Mouse (Mus musculus) kidney, postnatal 0 days (tissue): Measurements from ENCODE around the gene Nedd9. TPM values are rescaled to one million over a fixed set of nuclear protein-coding genes. Genes with fewer than 3 reads are reported as not detected.

Source experiments
- ATAC-seq: fragments of 200-750 bp; cut with Nextera tagmentation; replicated peaks from 2 replicates; pipeline ENCODE4 v1.8.0; 2017; ENCODE audit warnings: low read depth, moderate number of reproducible peaks, moderate TSS enrichment, moderate library complexity; ENCODE audit not compliant: low FRiP score
- DNase-seq: peaks from one replicate; pipeline ENCODE4 v3.0.0-alpha.2; 2016; ENCODE audit warnings: low spot score
- H3K27ac ChIP-seq: fragments of 300-500 bp; sonication (generic); 2 replicates; pipeline ENCODE4 v1.5.1; 2014; ENCODE audit warnings: mild to moderate bottlenecking
- H3K27me3 ChIP-seq: fragments of 300-500 bp; sonication (generic); 2 replicates; pipeline ENCODE4 v1.6.1; 2014; ENCODE audit warnings: low read length, mixed read lengths; ENCODE audit not compliant: insufficient read depth
- H3K36me3 ChIP-seq: fragments of 300-500 bp; sonication (generic); 2 replicates; pipeline ENCODE4 v1.6.1; 2014; ENCODE audit warnings: low read length, mixed read lengths; ENCODE audit not compliant: insufficient read depth
- H3K4me1 ChIP-seq: fragments of 300-500 bp; sonication (generic); replicated peaks from 2 replicates; pipeline ENCODE4 v1.6.1; 2014; ENCODE audit warnings: antibody characterized with exemption, low read length, mixed read lengths; ENCODE audit not compliant: insufficient read depth
- H3K4me2 ChIP-seq: fragments of 300-500 bp; sonication (generic); 2 replicates; pipeline ENCODE4 v1.6.1; 2014; ENCODE audit warnings: mild to moderate bottlenecking, low read length, moderate library complexity, mixed read lengths
- H3K4me3 ChIP-seq: fragments of 300-500 bp; sonication (generic); replicated peaks from 2 replicates; pipeline ENCODE4 v1.5.1; 2014; ENCODE audit warnings: low read depth, low read length
- H3K9ac ChIP-seq: fragments of 300-500 bp; sonication (generic); 2 replicates; pipeline ENCODE4 v1.6.1; 2014; ENCODE audit warnings: low read depth, low read length
- H3K9me3 ChIP-seq: fragments of 300-500 bp; sonication (generic); replicated peaks from 2 replicates; pipeline ENCODE4 v1.6.1; 2016; ENCODE audit warnings: low read length, inconsistent platforms, mixed read lengths
- CTCF ChIP-seq: IDR thresholded peaks from 2 replicates; pipeline ENCODE4 v1.5.1; 2016; ENCODE audit warnings: antibody characterized with exemption, low read depth, mild to moderate bottlenecking, moderate library complexity
- WGBS: fragments of 180-500 bp; shearing (Covaris S2); extraction: QIAGEN DNeasy Blood & Tissue Kit; methylation state at CpG from one replicate; pipeline ENCODE4 v1.1.7; 2014; 5-methylcytosine and 5-hydroxymethylcytosine counted together
- polyA plus RNA-seq: library from polyadenylated mRNA; unstranded; fragments of >200 nt; fragmentation: Nextera tagmentation; extraction: Ambion mirVana; gene quantifications from 2 replicates; pipeline ENCODE4 v1.2.1, GENCODE M21; 2015

Gene Nedd9
- polyA plus RNA-seq, 1 experiment from 2014 or later = 27.3 TPM

GRCm38 (mm10) chr13:41328481-41328880, 158.7 kb downstream of the Nedd9 start:
- TF ChIP-seq CTCF = no peak
- no peaks in the 10 kb centered on the region for H3K9me3 ChIP-seq
- H3K27ac ChIP-seq = no peak overlapping the region
- DNase-seq (no peak), ATAC-seq (no peak)
- H3K27me3 ChIP-seq = no peaks in the 10 kb centered on the region
- H3K4me2 ChIP-seq = no peak overlapping the region
- H3K4me3 ChIP-seq = no peak overlapping the region
- H3K36me3 ChIP-seq = 0 out of 2 replicates have a peak, but pooled peaks cover 6% of the 10 kb centered on the region
- H3K4me1 ChIP-seq = no peaks in the 10 kb centered on the region
- no peak overlapping the region for H3K9ac ChIP-seq
- 72% methylated on average over 2 of the region's 2 CpGs for WGBS

GRCm38 (mm10) chr13:41327546-41327945, 159.6 kb downstream of the Nedd9 start:
- DNase-seq (no peak), ATAC-seq (no peak)
- H3K27me3 ChIP-seq = no peaks in the 10 kb centered on the region
- no peak overlapping the region for H3K27ac ChIP-seq
- no peaks in the 10 kb centered on the region for H3K9me3 ChIP-seq
- no peak overlapping the region for H3K4me2 ChIP-seq
- H3K9ac ChIP-seq = no peak overlapping the region
- H3K4me3 ChIP-seq = no peak overlapping the region
- no peaks in the 10 kb centered on the region for H3K4me1 ChIP-seq
- WGBS = 50% methylated on average over 7 of the region's 7 CpGs
- no peak for TF ChIP-seq CTCF
- H3K36me3 ChIP-seq = 0 out of 2 replicates have a peak, but pooled peaks cover 6% of the 10 kb centered on the region

GRCm38 (mm10) chr13:41326134-41326533, 161.0 kb downstream of the Nedd9 start:
- TF ChIP-seq CTCF = no peak
- no peaks in the 10 kb centered on the region for H3K9me3 ChIP-seq
- no peaks in the 10 kb centered on the region for H3K27me3 ChIP-seq
- WGBS = 82% methylated on average over 4 of the region's 4 CpGs
- ATAC-seq (no peak), DNase-seq (no peak)
- no peak overlapping the region for H3K9ac ChIP-seq
- no peak overlapping the region for H3K4me3 ChIP-seq
- no peak overlapping the region for H3K4me2 ChIP-seq
- H3K4me1 ChIP-seq = no peaks in the 10 kb centered on the region
- no peak overlapping the region for H3K27ac ChIP-seq
- 0 out of 2 replicates have a peak, but pooled peaks cover 6% of the 10 kb centered on the region for H3K36me3 ChIP-seq

- TF ChIP-seq CTCF = no peak
- 84% methylated on average over 4 of the region's 4 CpGs for WGBS
- Histone ChIP-seq H3K9me3 (no peaks in the 10 kb centered on the region), H3K27ac (no peak overlapping the region), H3K4me2 (no peak overlapping the region), H3K4me3 (no peak overlapping the region), H3K36me3 (0 out of 2 replicates have a peak, but pooled peaks cover 6% of the 10 kb centered on the region), H3K4me1 (no peaks in the 10 kb centered on the region), H3K27me3 (no peaks in the 10 kb centered on the region), H3K9ac (no peak overlapping the region)
- no peak for ATAC-seq
- DNase-seq = no peak
These were observed 161.8 kb downstream of the Nedd9 start for GRCm38 (mm10) chr13:41325346-41325745.

GRCm38 (mm10) chr13:41324631-41325030, 162.5 kb downstream of the Nedd9 start:
- ATAC-seq = no peak
- WGBS = 78% methylated on average over 4 of the region's 4 CpGs

GRCm38 (mm10) chr13:41321433-41321832, 165.7 kb downstream of the Nedd9 start:
- Histone ChIP-seq H3K4me1 (no peaks in the 10 kb centered on the region), H3K4me3 (no peak overlapping the region), H3K9me3 (no peaks in the 10 kb centered on the region), H3K4me2 (no peak overlapping the region), H3K27ac (0 out of 2 replicates have a peak overlapping the region, but pooled peaks have one; percentile 38), H3K36me3 (peaks cover 8% of the 10 kb centered on the region; the same call in 1 of the 2 replicates), H3K9ac (no peak overlapping the region), H3K27me3 (no peaks in the 10 kb centered on the region)
- DNase-seq = peak; percentile 67
- TF ChIP-seq CTCF = no peak
- no peak for ATAC-seq
- 56% methylated on average over 3 of the region's 3 CpGs for WGBS

More at GRCm38 (mm10) chr13:41324631-41325030, 162.5 kb downstream of the Nedd9 start:
- Histone ChIP-seq H3K4me2 (no peak overlapping the region), H3K4me3 (no peak overlapping the region), H3K36me3 (no peaks in the 10 kb centered on the region), H3K4me1 (no peaks in the 10 kb centered on the region), H3K27ac (no peak overlapping the region), H3K9me3 (no peaks in the 10 kb centered on the region), H3K27me3 (no peaks in the 10 kb centered on the region), H3K9ac (no peak overlapping the region)
- TF ChIP-seq CTCF = no peak
- DNase-seq = no peak

GRCm38 (mm10) chr13:41320749-41321148, 166.4 kb downstream of the Nedd9 start:
- WGBS = 74% methylated on average over 5 of the region's 5 CpGs
- no peaks in the 10 kb centered on the region for H3K9me3 ChIP-seq
- H3K4me1 ChIP-seq = no peaks in the 10 kb centered on the region
- TF ChIP-seq CTCF = no peak
- ATAC-seq (no peak), DNase-seq (no peak)
- peaks cover 15% of the 10 kb centered on the region for H3K36me3 ChIP-seq
- no peak overlapping the region for H3K4me2 ChIP-seq
- H3K4me3 ChIP-seq = no peak overlapping the region
- H3K9ac ChIP-seq = no peak overlapping the region
- H3K27ac ChIP-seq = no peak overlapping the region
- H3K27me3 ChIP-seq = no peaks in the 10 kb centered on the region
